In genomic region chr7:68129546-68130253, GRCm38 (mm10) we compare ENCODE assay signal across 8 mouse cellular contexts.
A peak's percentile ranks its signal among the peaks of the same experiment; 100 is the strongest.
DNase-seq lines count a peak whose midpoint lies in the region; ATAC-seq and TF ChIP-seq lines count a peak whose summit lies in the region.

No protein-coding gene starts in this region.

- no peak for TF ChIP-seq CTCF in CH12.LX (conservative IDR thresholded peaks at IDR 0.05 in 1 of 2, IDR thresholded peaks at IDR 0.05 in 1 of 2; ENCODE audit: low read depth in 2 of 2, low read length in 2 of 2)
- TF ChIP-seq CTCF in lung, adult 2 months (IDR thresholded peaks at IDR 0.05; ENCODE audit: insufficient read depth, low read length), result 0 out of 2 replicates have a peak, but pooled peaks have one; percentile 6

- peak; percentile 64 for DNase-seq in CH12.LX (ENCODE audit: extremely low read depth)
- peak; percentile 85 for DNase-seq in c-Kit-positive CD71-positive TER-119-positive erythroid progenitor cells, embryonic 14.5 days (ENCODE audit: low spot score)
- peak; percentile 89 to 92 for DNase-seq in heart, postnatal 14 days
- DNase-seq in layer of hippocampus, adult 18-20 months (ENCODE audit: low spot score in 2 of 2), result peak; percentile 89 to 96
- peak; percentile 87 for DNase-seq in lung, adult 2 months
- DNase-seq in thymus, adult 18-20 months, result peak; percentile 52 to 71

- ATAC-seq in forebrain, embryonic 13.5 days, result peak; percentile 67
- ATAC-seq in neutrophil, adult 5-6 weeks (ENCODE audit: extremely low read depth, insufficient number of reproducible peaks, low FRiP score, poor library complexity, severe bottlenecking), result peak; percentile 10; the same call in 1 of the 2 replicates

- H3K4me3 ChIP-seq in CH12.LX (replicated peaks in 1 of 3; ENCODE audit: low read depth in 2 of 3, low read length in 2 of 3, poor library complexity in 1 of 3), result peak overlapping the region; percentile 62 to 81 (median 72)
- H3K4me3 ChIP-seq in forebrain, embryonic 13.5 days, result peak overlapping the region; percentile 58
- peak overlapping the region; percentile 89 for H3K4me3 ChIP-seq in lung, adult 2 months (replicated peaks; ENCODE audit: extremely low read depth, low read depth, low read length)

- H3K4me1 ChIP-seq in CH12.LX (ENCODE audit: control insufficient read depth in 1 of 2, insufficient read depth in 2 of 2), result peaks cover 10 to 26% of the 10 kb centered on the region in 2 experiments
- peaks cover 56% of the 10 kb centered on the region for H3K4me1 ChIP-seq in forebrain, embryonic 13.5 days
- peaks cover 23% of the 10 kb centered on the region for H3K4me1 ChIP-seq in lung, adult 2 months (ENCODE audit: control insufficient read depth, insufficient read depth, low read length)

- peaks cover 2% of the 10 kb centered on the region for H3K27me3 ChIP-seq in CH12.LX (replicated peaks)
- no peaks in the 10 kb centered on the region for H3K27me3 ChIP-seq in forebrain, embryonic 13.5 days

- TF ChIP-seq POLR2A in CH12.LX (IDR thresholded peaks at IDR 0.05; ENCODE audit: low read depth, low read length), result no peak
- TF ChIP-seq POLR2A in lung, adult 2 months (IDR thresholded peaks at IDR 0.05; ENCODE audit: borderline replicate concordance, extremely low read depth, low read depth, low read length), result peak; percentile 39; the same call in 1 of the 2 replicates

- 2% methylated on average over 19 of the region's 19 CpGs for WGBS in forebrain, embryonic 13.5 days
- under 1% methylated on average over 19 of the region's 19 CpGs for WGBS in lung, adult 2 months

- no peaks in the 10 kb centered on the region for H3K9me3 ChIP-seq in CH12.LX (replicated peaks; ENCODE audit: low read length)
- H3K9me3 ChIP-seq in forebrain, embryonic 13.5 days (replicated peaks), result no peaks in the 10 kb centered on the region

- no peak overlapping the region for H3K27ac ChIP-seq in CH12.LX (ENCODE audit: insufficient read depth, low read depth)
- H3K27ac ChIP-seq in forebrain, embryonic 13.5 days, result peak overlapping the region; percentile 95

- dilution Hi-C loops in CH12.LX (cut with MboI; ENCODE audit: extremely low pct_ligation_motif_present, extremely low pct_unique_long_range_greater_than_20kb, low sequenced_read_pairs), result no loop called here

- peak overlapping the region; percentile 82 for H3K9ac ChIP-seq in CH12.LX (ENCODE audit: insufficient read depth, low read depth)
- peak overlapping the region; percentile 70 for H3K9ac ChIP-seq in forebrain, embryonic 13.5 days

- intact Hi-C loops in heart, postnatal 14 days (cut with DNase I), result loop anchor here (1.0 to 5.0 kb wide), 5 partner anchors 53 to 327 kb away; no protein-coding TSS in a partner anchor

- H3K4me2 ChIP-seq in CH12.LX (ENCODE audit: insufficient read depth, low read depth, poor library complexity, severe bottlenecking), result peak overlapping the region; percentile 98
- peak overlapping the region; percentile 86 for H3K4me2 ChIP-seq in forebrain, embryonic 13.5 days

- no peak for TF ChIP-seq EP300 in CH12.LX (IDR thresholded peaks at IDR 0.05; ENCODE audit: low read length)

- in situ Hi-C loops in CH12.LX (cut with MboI; ENCODE audit: low pct_ligation_motif_present, low pct_unique_long_range_greater_than_20kb, low sequenced_read_pairs), result loop anchor here (5.0 to 25.0 kb wide), 4 partner anchors 172 to 442 kb away; no protein-coding TSS in a partner anchor

- TF ChIP-seq RAD21 in CH12.LX (IDR thresholded peaks at IDR 0.05; ENCODE audit: low read depth, low read length), result no peak

- no peaks in the 10 kb centered on the region for H3K36me3 ChIP-seq in CH12.LX (replicated peaks in 1 of 2; ENCODE audit: control insufficient read depth in 1 of 2, insufficient read depth in 1 of 2, low read length in 1 of 2)
- no peaks in the 10 kb centered on the region for H3K36me3 ChIP-seq in forebrain, embryonic 13.5 days (ENCODE audit: poor library complexity, severe bottlenecking)

- no peaks in the 10 kb centered on the region for H3K79me2 ChIP-seq in CH12.LX (replicated peaks; ENCODE audit: control insufficient read depth, extremely low read depth, insufficient read depth, poor library complexity, severe bottlenecking)

TF ChIP-seq in CH12.LX, 34 proteins besides CTCF, POLR2A, EP300 and RAD21:
- TF ChIP-seq MYC (IDR thresholded peaks at IDR 0.05; ENCODE audit: low read depth, low read length) (0 out of 2 replicates have a peak, but pooled peaks have one; percentile 30), CHD1 (IDR thresholded peaks at IDR 0.05; ENCODE audit: low read depth, low read length) (no peak; the same call in 1 of the 2 replicates), MXI1 (IDR thresholded peaks at IDR 0.05; ENCODE audit: low read depth, low read length) (peak; percentile 30; the same call in 1 of the 2 replicates), SMC3 (IDR thresholded peaks at IDR 0.05; ENCODE audit: low read depth, low read length) (no peak), MAZ (IDR thresholded peaks at IDR 0.05; ENCODE audit: low read depth, low read length) (peak; percentile 70; the same call in 1 of the 2 replicates), ELF1 (IDR thresholded peaks at IDR 0.05; ENCODE audit: low read depth, low read length) (peak; percentile 37; the same call in 1 of the 2 replicates), MAX (IDR thresholded peaks at IDR 0.05; ENCODE audit: low read length) (peak; percentile 23), IRF4 (IDR thresholded peaks at IDR 0.05; ENCODE audit: low read depth, low read length) (peak; percentile 44; the same call in 1 of the 2 replicates)
